Comparison of ENCODE assay signal across 9 mouse cellular contexts in the genomic region with DNA sequence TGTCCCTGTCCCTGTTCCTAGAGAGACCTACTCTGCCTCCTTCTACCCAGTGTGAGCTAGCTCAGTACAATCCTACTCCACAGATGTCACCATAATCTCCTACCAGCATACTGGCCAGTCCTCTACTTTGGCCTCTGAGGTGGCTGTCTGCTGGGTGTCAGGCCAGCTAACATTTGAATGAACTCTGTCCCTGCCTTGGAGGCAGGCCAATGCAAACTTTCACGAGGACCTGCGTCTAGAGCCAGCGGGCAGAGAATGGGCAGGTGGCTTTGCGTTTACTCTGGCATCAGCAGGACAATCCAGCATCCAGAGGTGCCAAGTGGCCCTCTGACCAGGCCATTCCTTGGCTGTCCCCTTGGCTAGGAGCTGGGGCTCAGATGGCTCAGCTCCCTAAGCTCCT.
DNase-seq lines count a peak whose midpoint lies in the region; ATAC-seq and TF ChIP-seq lines count a peak whose summit lies in the region.
"Had no signal": no experiment of that assay in that cellular context is flagged by ENCODE, and none has a peak within 500 bp of the region (broad histone marks: within the 10 kb centered on the region; RNA-seq: fewer than 3 reads in every experiment).

No protein-coding gene starts in this region.

- H3K9ac ChIP-seq in midbrain, embryonic 14.5 days (replicated peaks; ENCODE audit: low read length): no peak overlapping the region
- H3K9ac ChIP-seq in midbrain, embryonic 15.5 days: no peak overlapping the region
- no peak overlapping the region for H3K9ac ChIP-seq in liver, embryonic 13.5 days
- H3K9ac ChIP-seq: limb, embryonic 15.5 days had no signal

- peaks cover 25% of the 10 kb centered on the region for H3K36me3 ChIP-seq in midbrain, embryonic 14.5 days (ENCODE audit: control insufficient read depth, insufficient read depth, low read length)
- no peaks in the 10 kb centered on the region for H3K36me3 ChIP-seq in midbrain, embryonic 15.5 days (replicated peaks)
- H3K36me3 ChIP-seq in liver, embryonic 13.5 days: peaks cover 4% of the 10 kb centered on the region; the same call in 1 of the 2 replicates

- peak; percentile 69 for DNase-seq in adrenal gland, postnatal 10 days
- no peak for DNase-seq in adrenal gland, postnatal 25 days
- no peak for DNase-seq in midbrain, embryonic 14.5 days
- no peak for DNase-seq in liver, embryonic 13.5 days
- DNase-seq in cerebellum, postnatal 4 days (ENCODE audit: low spot score in 2 of 2): no peak
- no peak for DNase-seq in cerebellum, postnatal 36 days
- DNase-seq in cerebellum, adult 2 months: no peak

- no peaks in the 10 kb centered on the region for H3K27me3 ChIP-seq in midbrain, embryonic 14.5 days (ENCODE audit: control insufficient read depth, insufficient read depth, low read length)
- H3K27me3 ChIP-seq in midbrain, embryonic 15.5 days (replicated peaks): no peaks in the 10 kb centered on the region
- H3K27me3 ChIP-seq in liver, embryonic 13.5 days: no peaks in the 10 kb centered on the region
- H3K27me3 ChIP-seq in cerebellum, adult 2 months (ENCODE audit: control insufficient read depth, insufficient read depth, low read length): no peaks in the 10 kb centered on the region
- H3K27me3 ChIP-seq: limb, embryonic 15.5 days had no signal

- no peak for TF ChIP-seq POLR2A in cerebellum, adult 2 months (IDR thresholded peaks at IDR 0.05; ENCODE audit: borderline replicate concordance, insufficient read depth, low read length)

- H3K9me3 ChIP-seq in midbrain, embryonic 14.5 days (ENCODE audit: control insufficient read depth, low read length): no peaks in the 10 kb centered on the region
- H3K9me3 ChIP-seq in midbrain, embryonic 15.5 days: no peaks in the 10 kb centered on the region
- H3K9me3 ChIP-seq in liver, embryonic 13.5 days (replicated peaks): no peaks in the 10 kb centered on the region
- H3K9me3 ChIP-seq: limb, embryonic 15.5 days had no signal

- 87% methylated on average over 4 of the region's 4 CpGs for WGBS in midbrain, embryonic 14.5 days
- WGBS in midbrain, embryonic 15.5 days: 82% methylated on average over 4 of the region's 4 CpGs
- 74% methylated on average over 4 of the region's 4 CpGs for WGBS in liver, embryonic 13.5 days (ENCODE audit: insufficient replicate concordance)
- WGBS in cerebellum, adult 2 months: 48% methylated on average over 4 of the region's 4 CpGs

- ATAC-seq in midbrain, embryonic 14.5 days (ENCODE audit: low FRiP score, low TSS enrichment): no peak
- no peak for ATAC-seq in midbrain, embryonic 15.5 days (replicated peaks)
- ATAC-seq in liver, embryonic 13.5 days (ENCODE audit: low read depth): peak; percentile 74

- no peak overlapping the region for H3K4me2 ChIP-seq in midbrain, embryonic 14.5 days (ENCODE audit: low read length)
- no peak overlapping the region for H3K4me2 ChIP-seq in midbrain, embryonic 15.5 days
- H3K4me2 ChIP-seq in liver, embryonic 13.5 days: no peak overlapping the region
- H3K4me2 ChIP-seq: limb, embryonic 15.5 days had no signal

- no peak overlapping the region for H3K4me3 ChIP-seq in midbrain, embryonic 14.5 days (replicated peaks; ENCODE audit: low read depth, low read length)
- H3K4me3 ChIP-seq in midbrain, embryonic 15.5 days: no peak overlapping the region
- no peak overlapping the region for H3K4me3 ChIP-seq in liver, embryonic 13.5 days (replicated peaks)
- H3K4me3 ChIP-seq in cerebellum, adult 2 months (replicated peaks; ENCODE audit: insufficient read depth, low read depth, low read length): no peak overlapping the region
- H3K4me3 ChIP-seq: limb, embryonic 15.5 days had no signal

- 0 out of 2 replicates have a peak overlapping the region, but pooled peaks have one; percentile 26 for H3K27ac ChIP-seq in midbrain, embryonic 14.5 days (replicated peaks; ENCODE audit: low read depth, low read length)
- H3K27ac ChIP-seq in midbrain, embryonic 15.5 days: no peak overlapping the region
- H3K27ac ChIP-seq in liver, embryonic 13.5 days: no peak overlapping the region; the same call in 1 of the 2 replicates
- no peak overlapping the region for H3K27ac ChIP-seq in cerebellum, adult 2 months (ENCODE audit: insufficient read depth, low read length)
- H3K27ac ChIP-seq: limb, embryonic 15.5 days had no signal

- peaks cover 8% of the 10 kb centered on the region; the same call in 1 of the 2 replicates for H3K4me1 ChIP-seq in midbrain, embryonic 14.5 days (ENCODE audit: control insufficient read depth, insufficient read depth, low read length)
- peaks cover 9% of the 10 kb centered on the region for H3K4me1 ChIP-seq in midbrain, embryonic 15.5 days
- H3K4me1 ChIP-seq in liver, embryonic 13.5 days (replicated peaks): peaks cover 8% of the 10 kb centered on the region; the same call in 1 of the 2 replicates
- peaks cover 9% of the 10 kb centered on the region for H3K4me1 ChIP-seq in cerebellum, adult 2 months (ENCODE audit: control insufficient read depth, insufficient read depth, low read length)
- H3K4me1 ChIP-seq: limb, embryonic 15.5 days had no signal

- TF ChIP-seq CTCF in cerebellum, adult 2 months (IDR thresholded peaks at IDR 0.05; ENCODE audit: borderline replicate concordance, insufficient read depth, low read depth, low read length): no peak
